Mouse (Mus musculus): Measurements from ENCODE around the gene Elmo3.

Gene Elmo3

DNA sequence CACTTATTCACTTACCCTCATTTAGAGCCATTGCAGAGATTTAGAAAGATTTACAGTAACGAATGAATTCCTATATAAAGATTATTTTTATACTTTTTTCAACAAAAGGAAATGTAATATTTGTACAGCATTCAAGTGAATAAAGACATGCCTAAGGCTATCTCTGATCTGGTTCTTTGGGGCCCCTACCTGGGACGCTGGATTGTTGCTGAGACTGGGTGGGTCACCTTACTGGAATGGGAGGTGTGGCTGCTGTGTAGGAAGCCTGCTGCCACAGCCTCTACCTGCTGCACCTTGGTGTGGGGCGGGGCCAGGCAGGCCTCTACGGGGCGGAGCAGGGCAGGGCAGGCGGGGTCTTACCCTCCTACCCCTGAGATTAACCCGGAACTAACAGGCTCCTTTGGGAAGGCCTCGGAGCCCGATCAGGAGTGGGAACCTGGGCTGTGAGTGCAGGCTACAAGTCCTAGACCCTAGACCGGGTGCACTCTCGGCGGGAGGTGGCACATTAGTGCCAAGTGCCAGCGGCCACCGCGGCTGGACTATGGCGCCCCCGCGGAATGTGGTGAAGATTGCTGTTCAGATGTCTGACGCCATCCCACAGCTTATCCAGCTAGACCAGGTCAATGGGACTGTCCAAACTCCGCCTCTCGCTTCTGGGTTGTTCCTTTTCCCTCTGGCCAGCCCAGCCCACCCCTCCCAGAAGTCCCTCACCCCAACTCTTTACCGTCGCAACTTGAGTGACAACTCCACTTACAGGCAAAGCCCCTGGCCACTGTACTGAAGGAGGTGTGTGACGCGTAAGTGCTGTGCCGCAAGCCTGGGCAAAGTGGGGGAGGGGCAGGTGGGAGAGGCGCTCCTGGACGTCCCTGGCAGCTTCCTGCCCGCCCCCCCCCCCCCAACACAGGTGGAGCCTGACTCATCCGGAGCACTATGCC, at the start of gene Elmo3:
Elmo3 (plus strand) TSS at position 391 of the 935 bp plus-strand sequence.
- peak in 1 of 2 experiments; percentile 77 for DNase-seq (ENCODE audit: low spot score in 2 of 2)

DNA sequence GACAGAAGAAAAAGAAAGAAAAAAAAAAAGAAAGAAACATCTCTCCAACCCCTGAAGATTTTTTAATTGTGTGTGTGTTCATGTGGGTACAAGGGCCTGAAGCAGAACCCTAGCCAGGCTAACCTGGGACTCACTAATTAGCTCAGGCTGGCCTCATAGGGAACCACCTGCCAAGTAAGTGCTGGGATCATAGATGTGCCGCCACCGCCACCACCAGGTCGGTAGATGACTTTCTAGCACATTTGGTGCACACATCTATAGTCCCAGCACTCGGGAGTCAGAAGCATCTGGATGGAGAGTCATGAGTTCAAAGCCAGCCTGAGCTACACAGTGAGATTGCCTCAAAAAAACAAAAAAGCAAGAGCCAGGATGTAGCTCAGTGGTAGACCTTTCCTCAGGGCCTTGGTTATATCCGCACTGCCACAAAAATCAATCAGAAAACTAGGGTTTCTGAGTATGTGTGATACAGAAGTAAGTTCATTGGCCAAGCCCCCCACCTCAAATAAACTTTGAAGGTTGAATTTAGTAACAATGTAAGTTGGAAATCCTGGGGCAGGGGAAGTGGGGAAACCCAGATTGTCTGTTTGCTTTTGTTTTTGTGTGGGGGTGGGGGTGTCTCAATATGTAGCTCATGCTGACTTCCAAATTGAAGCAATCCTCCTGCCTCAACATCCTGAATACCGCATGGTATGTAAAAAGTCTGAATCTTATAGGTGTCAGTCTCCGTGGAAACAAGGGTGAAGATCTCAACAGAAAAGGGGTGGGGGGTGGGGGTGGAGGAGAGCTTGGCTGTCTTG, 47.9 kb upstream of the Elmo3 start:
- peak in 1 of 2 experiments; percentile 23 for DNase-seq (ENCODE audit: low spot score in 2 of 2)

DNA sequence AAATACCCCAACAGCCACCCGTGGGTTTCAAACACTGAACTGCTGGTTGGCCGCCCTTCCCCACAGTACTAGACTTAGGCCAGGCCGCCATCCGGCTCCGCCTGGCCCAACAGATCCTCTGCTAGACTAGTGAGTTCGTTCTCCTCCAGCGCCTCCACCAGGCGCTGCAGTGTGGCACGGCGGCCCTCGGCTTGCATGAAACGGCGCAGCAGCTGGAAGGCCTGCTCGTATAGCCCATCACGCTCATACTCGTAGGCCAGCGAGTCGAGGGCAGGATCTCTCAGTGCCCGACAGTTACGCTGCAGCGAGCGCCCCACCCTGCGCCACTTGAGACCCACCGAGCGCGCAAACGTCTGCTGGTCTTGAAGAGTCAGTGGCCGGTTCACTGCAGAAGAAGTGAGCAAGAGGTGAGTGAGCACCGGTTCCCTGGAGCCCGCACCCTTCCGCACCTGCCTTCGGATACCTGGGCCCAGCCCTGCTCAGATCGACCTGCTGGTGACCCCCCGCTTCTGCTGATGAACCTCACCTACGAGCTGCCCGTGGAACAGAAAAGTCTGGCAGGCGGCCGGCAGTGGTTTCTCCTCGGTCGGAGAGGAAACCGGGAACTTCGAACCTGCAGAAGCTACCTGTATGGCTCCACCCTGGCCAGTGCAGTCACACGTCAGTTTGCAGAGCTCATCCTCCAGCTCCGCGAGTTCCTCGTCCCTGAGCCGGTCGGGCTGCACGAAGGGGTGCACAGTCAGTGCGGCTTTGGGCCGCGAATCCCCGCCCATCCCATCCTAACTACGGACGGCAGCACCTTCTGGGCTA, 46.3 kb upstream of the Elmo3 start:
- peak; percentile 47 to 58 for DNase-seq (ENCODE audit: low spot score in 2 of 2)

DNA sequence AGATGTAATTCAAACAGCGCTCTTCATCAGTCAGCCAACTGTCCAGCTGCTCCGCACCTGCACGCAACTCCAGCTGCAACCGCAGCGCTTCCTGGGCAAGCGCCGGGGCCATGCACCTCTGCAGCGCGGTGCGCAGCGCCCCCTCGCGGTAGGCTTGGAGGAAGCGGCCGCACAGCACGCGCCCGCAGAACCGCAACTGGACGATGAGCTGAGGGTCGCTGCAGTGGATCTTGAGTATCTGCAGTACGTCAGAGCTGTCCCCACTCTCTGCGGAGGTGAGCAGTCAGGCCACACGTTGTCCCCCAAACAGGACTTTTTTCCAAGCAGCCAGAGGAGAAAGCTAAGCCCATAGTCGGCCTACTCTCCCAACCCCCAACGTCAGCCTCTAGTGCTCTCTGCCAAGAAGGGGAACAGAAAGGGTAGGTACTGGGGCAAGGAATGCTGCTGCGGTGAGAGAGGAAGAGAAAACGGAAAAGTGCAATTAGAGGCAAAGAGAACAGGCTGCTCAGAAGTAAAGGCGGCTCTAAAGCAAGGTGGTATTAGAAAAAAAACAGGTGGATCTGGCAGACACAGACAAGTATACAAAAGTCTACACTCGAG, 45.6 kb upstream of the Elmo3 start:
- peak; percentile 59 to 77 for DNase-seq (ENCODE audit: low spot score in 2 of 2)

DNA sequence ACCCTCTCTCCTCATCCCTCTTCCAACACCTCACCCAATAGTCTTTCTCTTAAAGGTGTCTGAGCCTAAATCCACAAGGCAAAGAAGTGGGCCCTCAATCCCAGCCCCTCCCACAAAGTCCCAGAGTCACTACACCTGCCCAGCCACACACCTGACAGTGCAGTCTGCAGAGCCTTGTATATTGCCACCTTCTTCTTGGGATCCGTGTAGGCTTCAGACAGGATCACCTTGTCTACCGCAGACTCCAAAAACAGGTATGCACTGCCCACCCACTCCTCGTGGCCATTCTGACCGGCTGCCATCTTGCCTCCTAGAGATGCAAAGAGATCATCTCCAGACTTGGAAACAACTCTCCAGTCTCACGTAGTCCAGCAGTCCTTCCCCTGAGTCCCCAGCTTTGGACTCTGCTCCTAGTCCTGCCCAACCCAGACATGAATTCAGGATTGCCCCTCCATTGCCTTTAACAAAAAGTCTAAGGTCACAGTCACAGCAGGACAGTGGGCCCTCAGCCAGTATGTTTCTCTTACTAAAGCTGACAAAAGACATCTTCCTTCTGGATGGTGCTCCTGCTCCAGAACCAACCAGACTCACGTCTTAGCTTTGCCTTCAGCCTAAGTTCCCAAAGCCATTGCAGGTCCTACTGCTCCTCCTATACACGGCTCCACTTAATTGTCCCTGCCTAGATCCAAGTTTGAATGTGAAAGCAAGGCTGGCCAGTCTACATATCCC, 44.9 kb upstream of the Elmo3 start:
- peak in 1 of 2 experiments; percentile 24 for DNase-seq (ENCODE audit: low spot score in 2 of 2)

DNA sequence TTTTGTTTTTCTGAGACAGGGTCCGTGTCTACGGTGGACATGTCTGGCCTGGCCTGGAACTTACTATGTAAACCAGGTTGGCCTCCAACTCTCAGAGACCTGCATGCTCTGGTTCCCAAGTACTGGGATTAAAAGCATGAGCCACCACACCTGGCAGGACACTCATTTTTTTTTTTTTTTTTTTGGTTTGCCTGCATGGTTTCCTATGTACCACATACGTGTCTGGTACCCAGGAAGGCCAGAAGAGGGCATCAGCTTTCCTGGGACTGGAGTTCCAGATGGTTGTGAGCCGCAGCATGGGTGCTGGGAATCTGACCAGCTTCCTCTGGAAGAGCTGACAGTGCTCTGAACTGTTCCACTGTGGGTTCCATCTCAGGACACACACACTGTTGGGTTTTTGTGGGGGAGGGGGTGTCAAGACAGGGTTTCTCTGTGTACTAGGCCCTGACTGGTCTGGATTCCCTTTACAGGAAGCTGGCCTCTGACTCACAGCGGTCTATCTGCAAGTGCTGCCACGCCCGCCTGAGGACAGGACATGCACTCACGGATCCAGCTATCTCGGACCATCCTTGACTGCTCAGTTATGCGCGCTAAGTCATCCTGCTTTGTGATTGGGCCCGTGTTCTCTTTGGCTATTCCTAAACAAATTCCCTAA, 43.9 kb upstream of the Elmo3 start:
- peak in 1 of 2 experiments; percentile 24 for DNase-seq (ENCODE audit: low spot score in 2 of 2)

DNA sequence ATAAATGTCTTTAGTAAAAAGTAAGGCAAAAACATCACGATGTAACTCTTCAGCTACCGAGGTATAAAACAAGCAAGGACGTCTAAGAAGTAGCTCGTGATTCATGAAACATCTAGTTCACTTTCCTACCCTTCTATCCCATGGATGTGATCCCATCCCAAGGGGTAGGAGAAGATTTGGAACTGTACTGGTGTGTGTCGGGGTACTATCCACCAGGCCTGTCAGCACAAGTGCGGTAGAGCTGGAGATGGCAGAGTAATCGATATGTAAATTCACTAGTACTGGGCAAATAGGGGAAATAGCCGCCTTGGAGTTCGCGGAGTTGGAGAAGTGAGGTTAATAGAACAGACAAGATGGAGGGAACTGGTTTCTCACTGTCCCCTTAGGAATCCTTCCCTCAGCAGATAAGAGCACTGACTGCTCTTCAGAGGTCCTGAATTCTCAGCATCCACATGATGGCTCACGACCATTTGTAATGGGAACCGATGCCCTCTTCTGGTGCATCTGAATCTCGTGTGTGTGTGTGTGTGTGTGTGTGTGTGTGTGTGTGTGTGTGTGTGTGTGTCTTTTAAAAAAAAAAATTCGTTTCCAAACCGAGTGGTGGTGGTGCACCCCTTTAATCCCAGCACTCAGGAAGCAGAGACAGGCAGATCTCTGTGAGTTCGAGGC, 42.0 kb upstream of the Elmo3 start:
- DNase-seq (ENCODE audit: low spot score in 2 of 2): no peak

DNA sequence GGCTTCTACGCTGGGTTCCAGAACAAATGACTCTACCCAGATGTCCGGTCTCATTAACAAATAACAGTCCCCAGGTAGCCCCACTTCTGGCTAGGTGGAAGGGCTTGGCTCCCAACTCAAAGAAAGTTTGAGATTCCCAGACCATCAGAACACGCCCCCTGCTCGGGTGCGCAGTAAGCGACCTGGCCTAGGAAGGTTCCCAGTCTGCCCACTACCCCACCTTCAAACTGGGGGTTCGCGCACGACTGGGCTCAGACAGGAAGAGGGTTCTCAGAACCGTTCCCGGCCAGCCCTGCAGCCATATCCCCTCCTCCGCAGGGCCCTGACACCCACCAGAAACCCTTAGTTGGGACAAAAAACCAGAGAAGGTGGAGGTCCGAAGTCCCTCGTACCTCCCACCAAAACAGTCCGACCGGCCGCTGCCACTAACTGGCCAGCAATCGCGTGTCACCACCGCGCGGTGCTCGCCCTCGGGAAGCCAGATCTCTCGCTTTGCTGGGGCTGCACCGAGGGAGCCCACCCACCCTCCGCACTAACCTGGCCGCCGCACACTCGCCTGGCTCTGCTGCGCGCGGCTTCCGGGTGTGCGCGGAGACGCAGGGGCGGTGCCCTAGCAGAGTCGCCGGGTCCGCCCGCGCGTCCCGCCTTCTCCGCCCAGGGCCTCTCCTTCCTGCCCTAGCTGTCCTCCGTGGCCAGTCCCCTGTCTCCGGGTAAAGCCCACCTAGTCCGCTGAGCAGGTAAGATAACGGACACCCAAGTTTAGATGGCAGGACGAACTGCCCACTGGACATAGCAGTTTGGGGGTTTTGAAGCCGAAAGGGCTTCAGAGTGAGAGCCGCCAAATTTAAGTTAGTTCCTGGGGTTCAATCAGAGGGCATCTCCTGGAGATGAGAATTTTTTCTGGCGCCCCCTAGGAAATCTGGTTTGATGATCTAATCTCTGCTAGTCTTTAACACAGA, 41.1 kb upstream of the Elmo3 start, which contains the start of the genes Tradd and Fbxl8:
Tradd (minus strand) TSS at position 586 of the 959 bp plus-strand sequence.
Fbxl8 (plus strand) TSS at position 625 of the 959 bp plus-strand sequence.
- DNase-seq (ENCODE audit: low spot score in 2 of 2): peak in 1 of 2 experiments; percentile 54

DNA sequence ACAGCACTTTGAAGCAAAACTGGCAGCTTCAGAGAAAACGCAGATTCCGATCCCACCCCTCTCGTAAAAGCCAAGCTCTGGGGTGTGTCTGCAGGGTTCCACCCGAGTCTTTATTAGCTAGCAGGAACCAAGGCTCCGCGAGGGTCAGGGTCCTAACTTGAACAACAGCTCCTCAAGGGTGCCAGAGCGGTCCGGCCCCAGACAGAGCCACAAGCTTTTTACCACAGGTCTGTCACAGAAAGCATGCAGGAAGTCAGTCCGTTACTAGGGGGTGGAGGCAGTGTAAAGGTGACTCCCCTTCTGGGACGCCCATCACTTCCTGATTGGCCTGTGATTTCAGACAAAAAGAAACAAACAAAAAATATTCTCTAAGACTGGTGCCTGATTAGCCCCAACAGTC, 40.3 kb upstream of the Elmo3 start:
- no peak for DNase-seq (ENCODE audit: low spot score in 2 of 2)

DNA sequence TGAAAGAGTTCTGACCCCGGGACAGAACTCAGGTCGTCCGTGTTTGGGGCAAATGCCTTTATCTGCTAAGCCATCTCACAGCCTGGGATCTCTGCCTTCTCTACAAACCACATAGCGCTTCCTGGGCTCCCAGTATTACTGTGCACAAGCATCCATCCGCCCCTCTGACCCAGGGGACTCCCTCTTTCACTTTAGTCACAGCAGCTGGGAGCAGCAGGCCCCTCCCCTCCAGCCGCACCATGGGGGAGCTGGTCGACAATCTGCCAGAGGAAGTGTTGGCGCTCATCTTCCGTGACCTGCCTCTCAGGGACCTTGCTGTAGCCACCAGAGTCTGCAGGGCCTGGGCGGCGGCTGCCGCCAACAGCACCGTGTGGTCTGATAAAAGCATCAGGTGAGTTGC, 38.6 kb upstream of the Elmo3 start:
- DNase-seq (ENCODE audit: low spot score in 2 of 2): no peak

DNA sequence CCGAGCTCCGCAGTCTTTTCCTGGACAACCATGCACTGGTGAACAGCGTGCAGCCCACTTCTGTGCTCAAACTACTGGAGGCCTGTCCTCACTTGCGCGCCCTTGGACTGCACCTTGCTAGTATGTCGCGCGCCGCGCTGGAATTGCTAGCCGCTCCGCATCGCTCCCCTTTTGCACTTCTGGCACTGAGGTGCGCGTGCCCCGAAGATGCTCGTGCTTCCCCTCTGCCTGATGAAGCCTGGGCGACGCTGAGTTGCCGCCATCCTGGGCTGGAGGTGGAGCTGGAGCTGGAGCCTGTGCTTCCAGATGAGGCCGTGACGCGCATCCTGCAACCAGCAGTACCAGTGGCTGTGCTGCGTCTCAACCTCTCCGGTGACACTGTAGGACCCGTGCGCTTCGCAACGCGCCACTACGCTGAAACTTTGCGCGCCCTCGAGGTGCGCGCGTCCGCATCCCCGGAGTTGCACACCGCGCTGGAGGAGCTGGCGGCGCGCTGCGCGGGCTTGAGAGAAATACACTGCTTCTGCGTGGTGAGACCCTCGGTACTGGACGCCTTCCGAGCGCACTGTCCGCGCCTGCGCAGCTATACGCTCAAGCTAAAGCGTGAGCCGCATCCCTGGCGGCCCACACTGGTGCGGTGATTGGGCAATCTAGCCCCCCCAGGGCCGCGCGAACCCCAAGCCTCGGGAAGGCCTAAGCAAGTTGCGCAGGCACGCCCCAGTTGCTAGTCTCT, 36.9 kb upstream of the Elmo3 start:
- DNase-seq (ENCODE audit: low spot score in 2 of 2): peak; percentile 93 to 94

DNA sequence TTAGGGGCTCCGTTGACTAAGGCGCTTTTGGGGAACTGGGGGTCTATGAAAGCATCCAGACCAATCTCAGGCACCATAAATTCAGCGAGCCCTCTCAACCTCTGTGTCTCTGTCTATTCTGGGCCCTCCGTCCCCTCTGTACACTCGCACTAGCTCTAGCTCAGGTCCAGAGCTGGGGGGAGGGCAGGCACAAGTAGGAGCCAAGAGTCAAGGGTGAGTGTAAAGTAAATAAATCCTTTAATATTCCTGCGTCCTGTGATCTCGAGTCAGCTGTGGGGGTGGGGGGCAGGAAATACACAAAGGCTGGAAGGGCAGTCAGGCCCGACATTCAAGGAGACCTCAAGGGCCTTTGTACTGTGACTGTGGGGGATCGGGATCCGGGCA, 36.3 kb upstream of the Elmo3 start:
- DNase-seq (ENCODE audit: low spot score in 2 of 2): peak in 1 of 2 experiments; percentile 29

DNA sequence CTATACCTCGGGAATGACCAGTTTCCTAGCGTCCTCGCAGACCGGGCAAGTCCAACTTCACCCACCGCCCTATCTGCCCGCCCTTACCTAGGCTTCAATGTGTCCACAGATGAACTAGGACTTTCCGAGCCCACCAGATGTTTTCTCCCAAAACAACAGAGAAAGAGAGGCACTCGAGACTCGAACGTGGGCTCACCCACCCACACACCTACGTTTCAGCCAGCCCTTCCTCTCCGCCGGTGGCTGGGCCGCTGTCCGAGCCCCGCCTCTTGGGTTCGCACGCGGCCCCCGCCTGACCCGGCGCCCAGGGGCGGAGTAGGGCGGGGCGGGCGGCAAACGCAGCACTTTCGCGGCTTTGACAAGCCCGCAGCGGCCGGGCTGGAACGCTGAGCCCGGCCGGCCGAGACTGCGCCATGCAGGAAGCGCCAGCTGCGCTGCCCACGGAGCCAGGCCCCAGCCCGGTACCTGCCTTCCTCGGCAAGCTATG, 35.9 kb upstream of the Elmo3 start, which contains the start of gene Hsf4:
Hsf4 (plus strand) TSS at position 341 of the 487 bp plus-strand sequence.
- DNase-seq (ENCODE audit: low spot score in 2 of 2): no peak

DNA sequence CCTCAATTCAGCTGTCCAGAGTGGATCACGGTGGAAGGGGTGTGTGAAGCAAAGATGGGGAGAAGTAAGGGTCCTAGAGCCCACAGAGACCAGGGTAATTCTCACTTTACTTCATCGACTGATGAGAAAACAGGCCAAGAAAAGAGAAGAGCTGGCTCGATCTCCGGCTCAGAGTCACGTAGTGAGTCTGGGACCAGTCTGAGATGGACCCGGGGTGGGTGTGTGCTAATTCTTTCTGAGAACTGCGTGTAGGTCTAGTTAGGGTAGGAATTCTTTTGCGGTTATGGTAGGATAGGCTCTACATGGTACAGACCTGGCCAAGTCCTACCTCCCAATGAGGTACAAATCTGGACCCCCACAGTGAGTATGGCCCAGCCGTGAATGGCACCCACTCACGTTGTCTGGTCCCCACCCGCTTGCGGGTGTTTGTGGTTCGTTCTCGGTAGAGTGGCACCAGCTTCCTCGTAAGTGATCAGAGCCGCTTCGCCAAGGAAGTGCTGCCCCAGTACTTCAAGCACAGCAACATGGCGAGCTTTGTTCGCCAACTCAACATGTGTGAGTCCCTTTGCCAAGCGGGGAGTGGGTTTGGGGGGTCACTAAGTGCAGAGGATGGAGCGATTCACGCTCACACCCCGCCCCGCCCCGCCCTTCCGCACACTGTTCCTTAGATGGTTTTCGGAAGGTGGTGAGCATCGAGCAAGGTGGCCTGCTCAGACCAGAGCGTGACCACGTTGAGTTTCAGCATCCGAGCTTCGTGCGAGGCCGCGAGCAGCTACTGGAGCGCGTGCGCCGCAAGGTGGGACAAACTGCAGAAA, 35.1 kb upstream of the Elmo3 start:
- DNase-seq (ENCODE audit: low spot score in 2 of 2): no peak

DNA sequence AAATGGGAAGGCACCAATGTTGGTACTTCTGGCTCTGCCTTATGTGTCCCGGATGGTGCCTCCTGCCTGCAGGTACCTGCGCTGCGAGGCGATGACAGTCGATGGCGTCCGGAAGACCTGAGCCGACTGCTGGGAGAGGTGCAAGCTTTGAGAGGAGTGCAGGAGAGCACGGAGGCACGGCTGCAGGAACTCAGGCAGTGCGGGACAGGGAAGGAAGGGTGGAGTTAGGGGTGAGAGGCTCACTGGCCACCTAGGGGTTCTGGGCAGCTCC, 34.5 kb upstream of the Elmo3 start:
- DNase-seq (ENCODE audit: low spot score in 2 of 2): peak in 1 of 2 experiments; percentile 23

DNA sequence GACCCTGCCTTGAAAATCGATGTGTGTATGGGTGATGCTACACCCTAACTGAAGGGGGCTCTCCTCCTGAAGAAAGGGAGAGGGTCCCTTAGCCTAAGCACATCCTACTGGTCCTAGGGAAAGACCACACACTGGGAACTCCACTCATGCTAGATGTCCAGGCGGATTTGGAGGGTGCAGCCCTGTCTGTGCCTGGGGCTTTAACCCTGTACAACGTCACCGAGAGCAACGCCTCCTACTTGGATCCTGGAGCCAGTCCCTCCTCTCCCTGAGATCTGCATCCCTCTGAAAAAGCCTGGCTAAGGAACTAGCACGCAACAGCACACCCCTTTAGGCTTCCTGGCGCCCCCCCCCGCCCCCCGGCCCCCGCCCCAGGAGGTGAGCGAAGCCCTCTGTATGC, 30.0 kb upstream of the Elmo3 start:
- no peak for DNase-seq (ENCODE audit: low spot score in 2 of 2)

DNA sequence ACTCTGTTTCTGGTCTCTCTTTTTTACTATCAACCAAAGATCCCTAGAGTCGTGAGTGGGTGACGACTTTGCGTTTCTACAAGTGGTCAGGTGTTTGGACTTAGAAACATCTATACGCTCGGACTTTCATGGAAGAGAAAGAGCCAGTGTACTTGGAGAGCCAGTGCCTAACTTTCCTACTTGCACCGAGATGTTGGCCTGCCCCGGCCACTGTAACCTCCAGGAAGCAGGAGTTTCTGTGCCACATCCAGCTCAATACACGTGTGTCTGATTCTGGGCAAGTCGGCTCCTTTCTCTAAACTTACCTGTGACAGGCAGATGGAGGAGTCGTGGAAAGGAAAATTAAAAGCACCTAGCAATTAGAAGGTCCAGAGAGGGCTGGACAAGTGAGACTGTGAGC, 29.6 kb upstream of the Elmo3 start, which contains the start of gene Nol3:
Nol3 (plus strand) TSS at position 301 of the 400 bp plus-strand sequence.
- no peak for DNase-seq (ENCODE audit: low spot score in 2 of 2)
